Mouse (Mus musculus) adrenal gland, postnatal 14 days (tissue): ENCODE measurements around the gene Pus3. TPM values are rescaled to one million over a fixed set of nuclear protein-coding genes. Genes with fewer than 3 reads are reported as not detected.

Experiments used
- total RNA-seq: library from RNA; stranded (reverse); gene quantifications from 2 replicates; pipeline ENCODE4 v1.2.3, GENCODE M21; 2021

Pus3 gene
- total RNA-seq, 1 experiment from 2014 or later, result 14.1 TPM

Other genes starting within 250 kb of the Pus3 start
- gene Cdon, start 137.5 kb upstream of the Pus3 start, total RNA-seq, result 22.1 and 24.4 TPM in 2 replicates
- not detected in 2 replicates for gene Gm1113, start 40.3 kb upstream of the Pus3 start, total RNA-seq
- gene Ddx25, start 67 bp upstream of the Pus3 start, total RNA-seq, result 0.67 and 0.68 TPM in 2 replicates
- 0.26 TPM in 1 of 2 replicates, not detected in the other for gene Pate2, start 11.7 kb downstream of the Pus3 start, total RNA-seq
- gene Hyls1, start 11.8 kb downstream of the Pus3 start, total RNA-seq, result 4.2 and 5.4 TPM in 2 replicates
- gene Pate4, start 53.3 kb downstream of the Pus3 start, total RNA-seq, result not detected in 2 replicates
- gene Pate3, start 89.6 kb downstream of the Pus3 start, total RNA-seq, result not detected in 2 replicates
- gene Pate1, start 128.8 kb downstream of the Pus3 start, total RNA-seq, result not detected in 2 replicates
- gene Gm17677, start 182.5 kb downstream of the Pus3 start, total RNA-seq, result not detected in 2 replicates
- gene Gm17727, start 219.5 kb downstream of the Pus3 start, total RNA-seq, result not detected in 2 replicates
- gene Gm27235, start 231.5 kb downstream of the Pus3 start, total RNA-seq, result not detected in 2 replicates
- not detected in 2 replicates for gene D730048I06Rik, start 231.5 kb downstream of the Pus3 start, total RNA-seq